9 mouse cellular contexts compared by ENCODE assay signal in the genomic region with DNA sequence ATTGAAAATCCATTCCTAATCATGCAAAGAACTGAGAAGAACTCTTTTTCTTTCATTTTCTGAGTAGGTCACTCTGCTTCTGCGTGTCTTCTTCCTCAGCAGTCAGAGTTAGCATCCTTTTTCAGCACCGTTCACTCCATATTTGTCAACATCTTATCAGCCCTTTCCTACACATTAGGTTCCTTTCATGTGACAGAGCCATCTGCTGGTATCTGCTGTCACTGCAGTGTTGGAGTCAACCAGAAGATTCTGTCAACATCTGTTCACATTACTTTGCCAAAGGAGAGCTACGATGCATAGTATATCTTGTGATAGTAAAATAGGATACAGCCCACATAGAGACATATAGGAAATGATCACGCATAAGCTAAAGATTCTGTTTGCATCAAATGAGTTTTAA.
A peak's percentile ranks its signal among the peaks of the same experiment; 100 is the strongest.
DNase-seq lines count a peak whose midpoint lies in the region; ATAC-seq lines count a peak whose summit lies in the region.
"Had no signal": no experiment of that assay in that cellular context is flagged by ENCODE, and none has a peak within 500 bp of the region (broad histone marks: within the 10 kb centered on the region; RNA-seq: fewer than 3 reads in every experiment).

No protein-coding gene starts in this region.

- H3K27ac ChIP-seq in midbrain, embryonic 11.5 days (ENCODE audit: low read depth, low read length): no peak overlapping the region
- no peak overlapping the region for H3K27ac ChIP-seq in midbrain, embryonic 10.5 days (replicated peaks)
- H3K27ac ChIP-seq in hindbrain, embryonic 16.5 days (ENCODE audit: low read depth, low read length): no peak overlapping the region
- H3K27ac ChIP-seq: embryonic facial prominence, embryonic 13.5 days had no signal

- H3K4me3 ChIP-seq in midbrain, embryonic 11.5 days (ENCODE audit: low read depth, low read length): no peak overlapping the region
- no peak overlapping the region for H3K4me3 ChIP-seq in midbrain, embryonic 10.5 days
- H3K4me3 ChIP-seq in hindbrain, embryonic 16.5 days (ENCODE audit: low read length): no peak overlapping the region
- H3K4me3 ChIP-seq: embryonic facial prominence, embryonic 13.5 days had no signal

- peak; percentile 87 for DNase-seq in midbrain, embryonic 11.5 days (ENCODE audit: low spot score, missing footprints)
- DNase-seq in midbrain, embryonic 10.5 days (ENCODE audit: low spot score): no peak
- DNase-seq in adrenal gland, postnatal 10 days: peak; percentile 47
- peak; percentile 39 for DNase-seq in embryo, embryonic 11 days
- peak; percentile 48 for DNase-seq in left cerebral cortex, postnatal 4 days
- DNase-seq in retina, adult 2 months (ENCODE audit: low read depth, low spot score): peak; percentile 29
- no peak for DNase-seq in gastrocnemius, postnatal 14 days

- H3K9ac ChIP-seq in midbrain, embryonic 11.5 days (ENCODE audit: low read length): no peak overlapping the region
- H3K9ac ChIP-seq in hindbrain, embryonic 16.5 days (ENCODE audit: low read depth, low read length): no peak overlapping the region
- H3K9ac ChIP-seq: embryonic facial prominence, embryonic 13.5 days had no signal

- 49% methylated on average over 4 of the region's 4 CpGs for WGBS in midbrain, embryonic 11.5 days
- whole genome bisulfite sequencing in midbrain, embryonic 10.5 days: 53% methylated on average over 4 of the region's 4 CpGs
- WGBS in hindbrain, embryonic 16.5 days: 45% methylated on average over 4 of the region's 4 CpGs

- H3K4me1 ChIP-seq in midbrain, embryonic 11.5 days (ENCODE audit: control insufficient read depth, insufficient read depth, low read length): no peaks in the 10 kb centered on the region
- no peaks in the 10 kb centered on the region for H3K4me1 ChIP-seq in midbrain, embryonic 10.5 days
- no peaks in the 10 kb centered on the region for H3K4me1 ChIP-seq in hindbrain, embryonic 16.5 days (ENCODE audit: control insufficient read depth, insufficient read depth, low read depth, low read length)

- H3K4me2 ChIP-seq in midbrain, embryonic 11.5 days: no peak overlapping the region
- H3K4me2 ChIP-seq in hindbrain, embryonic 16.5 days (ENCODE audit: low read length): no peak overlapping the region
- H3K4me2 ChIP-seq: embryonic facial prominence, embryonic 13.5 days had no signal

- H3K36me3 ChIP-seq in midbrain, embryonic 11.5 days (ENCODE audit: control insufficient read depth, insufficient read depth, low read length): no peaks in the 10 kb centered on the region
- no peaks in the 10 kb centered on the region for H3K36me3 ChIP-seq in midbrain, embryonic 10.5 days
- 0 out of 2 replicates have a peak, but pooled peaks cover 2% of the 10 kb centered on the region for H3K36me3 ChIP-seq in hindbrain, embryonic 16.5 days (ENCODE audit: control insufficient read depth, insufficient read depth, low read length)
- H3K36me3 ChIP-seq: embryonic facial prominence, embryonic 13.5 days had no signal

- no peaks in the 10 kb centered on the region for H3K27me3 ChIP-seq in midbrain, embryonic 11.5 days (ENCODE audit: control insufficient read depth, insufficient read depth, low read length)
- no peaks in the 10 kb centered on the region for H3K27me3 ChIP-seq in midbrain, embryonic 10.5 days (ENCODE audit: low read depth, poor library complexity, severe bottlenecking)
- H3K27me3 ChIP-seq in hindbrain, embryonic 16.5 days (replicated peaks; ENCODE audit: control insufficient read depth, insufficient read depth, low read length): no peaks in the 10 kb centered on the region
- H3K27me3 ChIP-seq: embryonic facial prominence, embryonic 13.5 days had no signal

- H3K9me3 ChIP-seq in midbrain, embryonic 11.5 days (ENCODE audit: control insufficient read depth, low read length): no peaks in the 10 kb centered on the region
- no peaks in the 10 kb centered on the region for H3K9me3 ChIP-seq in midbrain, embryonic 10.5 days (replicated peaks)
- no peaks in the 10 kb centered on the region for H3K9me3 ChIP-seq in hindbrain, embryonic 16.5 days (ENCODE audit: control insufficient read depth, low read length)
- H3K9me3 ChIP-seq: embryonic facial prominence, embryonic 13.5 days had no signal

- ATAC-seq in midbrain, embryonic 11.5 days (ENCODE audit: low FRiP score): peak; percentile 52; the same call in 1 of the 2 replicates
- peak; percentile 76 for ATAC-seq in hindbrain, embryonic 16.5 days

- intact Hi-C loops in left cerebral cortex, postnatal 4 days (cut with DNase I): loop anchor here (10.0 kb wide), 2 partner anchors 189 to 1079 kb away; partner anchors contain the start of gene Amph
- intact Hi-C loops in gastrocnemius, postnatal 14 days (cut with DNase I; ENCODE audit: low total_unique reads): no loop called here

Comparison
In these comparisons a context has a peak if more than half of its experiments do, and no peak if none do; other contexts are left out.
1. DNase-seq: peak in midbrain, embryonic 11.5 days (single experiment), adrenal gland, postnatal 10 days (single experiment), embryo, embryonic 11 days (single experiment), left cerebral cortex, postnatal 4 days (single experiment) and retina, adult 2 months (single experiment); none in midbrain, embryonic 10.5 days (single experiment) and gastrocnemius, postnatal 14 days (single experiment).